Mouse (Mus musculus) cerebellum, adult (tissue): ENCODE data around the gene Tbx21.

Source experiments
- ATAC-seq: cut with Nextera tagmentation; 2 replicates; pipeline ENCODE4 v1.9.2; 2017; ENCODE audit warnings: mild to moderate bottlenecking, moderate library complexity, mixed read lengths; ENCODE audit not compliant: insufficient number of reproducible peaks, low FRiP score, low TSS enrichment

Tbx21 gene

DNA sequence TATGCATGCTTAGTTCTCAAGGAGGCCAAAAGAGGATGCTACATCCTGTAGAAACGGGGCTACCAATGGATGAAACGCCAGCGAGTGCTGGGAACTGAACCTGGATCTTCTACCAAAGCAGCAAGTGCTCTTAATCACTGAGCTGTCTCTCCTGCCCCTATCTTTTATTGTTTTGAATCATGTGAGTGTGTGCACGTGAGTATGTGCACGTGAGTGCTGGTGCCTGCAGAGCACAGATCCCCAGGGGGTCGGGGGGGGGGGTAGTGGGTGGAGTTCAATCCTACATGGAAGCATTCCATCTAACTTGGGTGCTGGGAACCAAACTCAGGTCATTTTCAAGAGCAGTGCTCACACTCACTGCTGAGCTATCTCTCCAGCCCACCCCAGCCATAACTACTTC lies 28.8 kb downstream of the Tbx21 start:
- no peak for ATAC-seq

DNA sequence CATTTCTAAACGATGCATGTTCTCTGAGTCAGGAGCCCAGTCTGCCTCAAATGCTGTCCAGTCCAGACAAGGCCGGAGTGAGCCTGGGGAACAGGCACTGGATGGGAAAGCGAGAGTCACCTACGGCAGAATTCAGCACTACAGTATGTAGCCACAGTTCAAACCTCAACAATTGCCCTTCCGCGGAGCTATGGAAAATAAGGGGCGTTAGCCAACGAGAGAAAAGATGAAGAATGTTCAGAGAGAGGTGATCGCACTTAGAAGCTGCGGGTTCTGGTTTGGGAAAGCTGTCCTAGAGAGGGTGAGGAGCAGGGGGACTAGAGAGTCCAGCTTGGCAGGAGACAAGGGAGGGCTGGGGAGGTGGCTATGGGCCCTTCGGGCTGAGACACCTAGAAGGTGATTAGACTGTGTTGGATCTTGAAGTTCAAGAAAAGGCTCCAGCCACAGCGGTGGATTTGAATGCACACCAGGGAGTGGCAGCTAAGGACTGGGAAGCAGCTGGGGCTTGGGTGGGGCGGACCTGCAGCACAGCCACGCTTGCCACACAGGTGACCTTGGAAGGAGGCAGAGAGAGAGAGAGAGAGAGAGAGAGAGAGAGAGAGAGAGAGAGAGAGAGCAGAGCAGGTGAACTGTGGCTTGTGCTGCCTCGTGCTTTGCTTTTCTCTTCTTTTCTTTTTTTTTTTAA lies 30.2 kb downstream of the Tbx21 start:
- no peak for ATAC-seq

DNA sequence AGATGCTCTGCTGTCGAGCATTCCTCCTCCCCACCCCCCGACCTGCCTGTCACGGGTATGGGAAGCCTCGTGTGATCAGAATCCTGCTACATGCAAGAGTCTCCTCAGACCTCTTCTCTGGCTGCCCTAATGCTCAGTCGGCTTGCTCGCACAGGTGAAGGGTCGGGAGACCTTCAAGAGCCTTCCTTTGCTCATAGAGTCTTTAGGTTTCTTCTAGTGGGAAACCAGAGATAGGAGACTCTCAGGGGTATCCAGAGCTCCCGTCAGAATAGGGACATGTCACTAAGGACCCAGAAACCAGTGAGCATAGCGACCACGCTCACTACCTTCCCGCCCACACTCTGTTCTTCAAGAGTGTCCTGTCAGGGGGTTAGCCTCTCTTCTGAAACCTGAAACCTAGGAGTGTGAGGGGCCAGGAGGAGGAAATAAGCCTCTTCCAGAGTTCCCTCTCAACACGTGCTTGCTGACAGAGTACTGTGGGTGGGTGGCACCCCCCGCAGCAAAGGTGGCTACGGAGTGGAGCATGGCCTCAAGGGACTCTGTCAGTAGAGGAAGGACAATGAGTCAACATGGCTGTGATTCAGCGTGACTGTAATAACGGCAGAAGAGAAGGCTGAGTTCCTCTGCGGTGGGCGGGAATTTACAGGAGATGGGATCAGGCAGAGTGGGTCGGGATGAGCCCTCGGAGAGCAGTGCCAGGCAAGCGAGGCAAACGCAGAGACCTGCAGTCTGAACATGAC lies 31.6 kb downstream of the Tbx21 start:
- no peak for ATAC-seq

DNA sequence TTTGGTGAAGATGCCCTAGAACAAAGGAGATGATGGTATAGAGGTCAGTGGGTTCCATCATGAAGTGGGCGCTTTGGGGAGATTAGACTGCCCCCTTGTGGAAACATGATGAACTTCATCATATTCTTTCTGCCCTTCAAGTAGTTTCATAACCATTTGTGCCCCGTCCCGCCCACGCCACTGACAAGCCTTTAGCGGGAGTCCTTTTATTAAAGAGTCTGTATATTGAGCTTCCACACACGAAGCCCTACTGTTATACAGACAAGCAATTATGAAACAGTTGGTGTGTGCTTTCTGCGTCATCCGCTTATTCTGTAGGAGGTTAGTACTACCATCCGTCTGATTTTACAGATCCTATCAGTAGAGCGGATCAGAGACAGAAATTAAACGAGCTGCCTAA lies 32.2 kb downstream of the Tbx21 start:
- ATAC-seq: no peak; the same call in 1 of the 2 replicates

DNA sequence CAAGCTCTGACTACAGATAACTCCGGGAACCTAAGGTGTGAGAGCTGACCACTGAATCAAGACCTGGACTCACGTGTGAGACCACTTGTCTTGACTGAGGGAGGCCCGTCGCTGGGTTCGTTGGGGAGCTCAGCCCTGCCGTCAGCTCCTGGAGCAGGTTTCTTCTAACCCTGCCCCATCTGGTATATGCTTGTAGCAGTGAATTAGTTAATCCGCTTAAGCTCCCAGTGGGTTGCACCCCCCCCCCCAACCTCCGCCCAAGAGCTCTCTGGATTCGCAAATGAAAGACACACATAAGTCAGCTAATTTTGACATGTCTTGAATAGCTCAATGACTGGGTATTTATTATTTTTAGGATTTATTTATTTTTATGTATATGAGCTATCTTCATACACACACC lies 34.8 kb downstream of the Tbx21 start:
- no peak for ATAC-seq

DNA sequence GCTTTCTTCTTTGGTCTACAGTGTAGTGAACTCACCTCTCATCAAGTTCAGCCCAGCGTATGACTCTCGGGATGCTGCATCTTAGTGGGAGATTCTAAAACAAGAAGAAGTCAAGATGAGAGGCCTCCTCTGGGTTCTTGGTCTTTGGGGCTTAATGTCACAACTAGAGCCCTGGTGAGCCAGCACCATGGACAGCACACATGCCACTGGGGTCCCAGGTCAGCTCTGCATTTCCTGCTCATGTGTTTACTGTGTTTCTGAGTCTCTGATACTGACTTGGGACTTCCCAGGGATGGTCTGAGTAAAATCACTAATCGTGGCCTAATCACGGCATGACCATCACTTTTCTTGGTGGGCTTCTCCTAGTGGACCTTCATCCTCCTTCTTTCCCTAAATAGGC lies 36.4 kb downstream of the Tbx21 start:
- no peak for ATAC-seq

DNA sequence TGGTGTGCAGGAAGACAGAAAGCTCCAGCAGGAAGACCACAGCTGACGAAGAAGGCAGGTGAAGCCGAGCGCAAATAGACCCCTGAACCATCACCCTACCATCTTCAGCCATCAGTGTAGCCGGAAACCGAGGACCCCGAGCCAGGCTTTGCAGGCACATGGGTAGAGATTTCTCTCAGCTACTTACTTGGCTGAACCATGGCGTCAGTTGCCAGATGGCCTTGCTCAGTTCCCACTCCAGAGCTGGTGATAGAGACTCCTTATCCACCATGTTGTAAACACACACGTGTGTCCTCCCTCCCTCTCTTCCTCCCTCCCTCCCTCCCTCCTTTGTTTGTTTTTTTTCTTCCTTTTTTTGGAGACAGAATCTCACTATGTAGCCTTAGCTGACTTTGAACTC lies 40.9 kb downstream of the Tbx21 start:
- no peak for ATAC-seq

DNA sequence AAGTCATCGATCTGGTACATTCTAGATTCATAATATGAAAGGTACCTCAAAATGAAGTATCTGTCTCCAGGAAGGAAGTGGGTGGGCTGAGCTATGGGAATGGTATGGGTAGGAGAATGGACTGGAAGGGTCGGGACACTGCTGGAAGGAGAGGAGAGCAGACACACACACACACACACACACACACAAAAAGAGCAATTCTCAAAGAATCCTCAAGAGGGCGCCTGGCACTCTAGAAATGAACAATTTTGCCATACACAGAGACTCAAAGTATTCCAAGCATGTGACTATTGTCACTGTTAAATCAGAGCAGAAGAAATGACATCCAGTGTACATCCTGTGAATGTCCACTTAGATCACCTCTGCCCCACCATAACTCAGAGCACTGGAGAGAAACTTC lies 42.6 kb downstream of the Tbx21 start:
- no peak; the same call in 1 of the 2 replicates for ATAC-seq

DNA sequence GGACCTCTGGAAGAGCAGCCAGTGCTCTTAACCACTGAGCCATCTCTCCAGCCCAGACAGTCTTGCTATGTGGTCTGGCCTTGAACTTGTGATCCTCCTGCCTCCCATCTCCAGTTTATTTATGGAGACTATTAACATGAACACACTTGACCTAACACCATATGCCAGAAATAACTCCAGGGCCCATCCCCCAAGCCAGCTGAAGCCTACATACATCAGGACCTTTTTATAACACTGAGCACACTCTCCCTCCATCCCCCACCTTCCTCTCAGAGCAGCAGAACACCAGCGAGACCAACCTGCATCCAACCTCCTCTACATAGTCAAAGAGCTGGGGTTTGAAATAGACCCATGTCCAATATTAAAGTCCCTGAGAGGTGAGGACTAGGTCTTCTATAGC lies 44.0 kb downstream of the Tbx21 start:
- ATAC-seq: no peak

DNA sequence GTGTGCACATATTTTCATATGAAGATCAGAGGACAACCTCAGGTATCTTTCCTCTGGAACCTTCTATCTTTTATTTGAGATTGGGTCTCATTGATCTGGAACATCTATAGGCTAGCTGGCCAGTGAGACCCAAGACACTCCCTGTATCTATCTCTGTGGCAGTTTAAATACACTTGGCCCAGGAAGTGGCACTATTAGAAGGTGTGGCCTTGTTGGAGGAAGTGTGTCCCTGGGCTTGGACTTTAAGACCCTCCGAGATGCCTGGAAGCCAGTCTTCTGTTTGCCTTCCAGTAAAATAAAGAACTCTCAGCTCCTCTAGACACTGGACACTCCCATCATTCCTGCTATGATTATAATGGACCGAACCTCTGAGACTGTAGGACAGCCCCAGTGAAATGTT lies 45.4 kb downstream of the Tbx21 start:
- ATAC-seq: no peak

DNA sequence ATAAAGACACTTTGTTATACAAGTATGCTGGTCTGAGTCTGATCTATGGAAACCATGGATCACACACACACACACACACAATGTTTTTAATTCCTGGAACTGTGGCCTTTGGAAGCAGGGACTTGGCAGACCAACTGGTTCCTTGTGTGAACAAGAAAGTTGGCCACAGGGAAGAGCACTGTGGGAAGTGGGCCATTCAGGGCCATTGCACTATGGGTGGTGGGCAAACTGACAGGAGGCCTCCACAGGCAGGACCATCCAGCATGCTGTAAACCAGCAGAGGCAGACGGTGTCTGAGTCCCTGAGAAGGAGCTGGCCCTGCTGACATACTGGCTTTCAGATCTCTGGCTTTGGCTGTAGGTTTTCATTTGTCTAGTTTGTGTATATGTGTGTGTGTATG lies 45.8 kb downstream of the Tbx21 start:
- no peak for ATAC-seq

DNA sequence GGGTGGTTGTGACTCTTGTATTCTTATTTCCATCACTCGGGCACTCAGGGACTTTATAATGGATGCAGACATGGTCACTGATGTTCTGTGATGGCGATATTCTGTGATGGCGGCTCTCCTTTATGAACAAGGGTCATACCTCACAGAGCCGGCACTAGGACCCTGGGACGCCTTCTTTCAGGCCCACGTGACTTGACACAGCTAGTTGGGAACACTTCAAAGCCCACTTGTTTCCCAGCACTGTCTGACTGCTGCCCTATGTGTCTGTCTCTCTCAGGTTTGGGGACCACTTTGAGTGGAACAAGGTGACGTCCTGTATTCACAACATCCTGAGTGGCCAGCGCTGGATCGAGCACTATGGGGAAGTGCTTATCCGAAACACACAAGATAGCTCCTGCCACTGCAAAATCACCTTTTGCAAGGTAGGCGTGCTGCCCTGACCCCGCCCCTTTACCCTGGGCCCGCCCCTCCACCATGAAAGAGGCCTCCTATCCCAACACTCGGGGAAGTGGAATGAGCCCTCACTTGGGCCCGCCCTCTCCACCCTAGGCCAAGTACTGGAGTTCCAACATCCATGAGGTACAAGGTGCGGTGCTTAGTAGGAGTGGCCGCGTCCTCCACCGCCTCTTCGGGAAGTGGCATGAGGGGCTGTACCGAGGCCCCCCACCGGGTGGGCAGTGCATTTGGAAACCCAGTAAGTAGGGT lies 48.3 kb downstream of the Tbx21 start:
- ATAC-seq: no peak

DNA sequence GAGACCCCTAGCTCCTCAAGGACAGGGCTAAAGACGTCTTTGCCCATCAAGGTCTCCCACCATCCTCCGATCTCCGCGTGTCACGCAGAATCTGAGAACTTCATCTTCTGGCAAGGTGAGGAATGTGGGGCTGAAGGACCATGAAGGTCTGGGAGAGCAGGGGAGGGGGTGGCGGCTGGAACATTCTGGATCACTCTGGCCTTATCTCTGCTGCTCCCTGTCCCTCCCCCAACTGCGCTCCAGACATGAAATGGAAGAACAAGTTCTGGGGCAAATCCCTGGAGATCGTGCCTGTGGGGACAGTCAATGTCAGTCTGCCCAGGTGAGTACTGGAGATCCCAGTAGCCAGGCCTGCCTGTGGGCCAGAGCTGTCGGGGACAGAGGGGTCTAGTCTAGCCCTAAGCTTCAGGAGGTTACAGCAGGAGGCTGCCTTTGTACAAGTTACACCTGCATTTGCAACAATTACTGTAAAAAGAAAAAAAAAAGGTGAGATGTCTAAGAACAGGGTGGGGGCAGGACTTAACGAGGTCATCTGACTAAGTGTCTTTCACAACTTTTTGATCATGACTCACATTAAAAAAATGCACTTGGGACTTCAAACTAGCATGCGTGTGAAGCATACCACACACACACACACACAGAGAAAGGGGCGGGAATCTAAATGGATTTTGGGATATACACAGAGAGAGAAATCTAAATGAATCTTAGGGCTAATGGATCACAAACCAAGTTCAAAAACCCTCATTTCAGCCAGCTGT lies 49.4 kb downstream of the Tbx21 start:
- ATAC-seq: no peak

DNA sequence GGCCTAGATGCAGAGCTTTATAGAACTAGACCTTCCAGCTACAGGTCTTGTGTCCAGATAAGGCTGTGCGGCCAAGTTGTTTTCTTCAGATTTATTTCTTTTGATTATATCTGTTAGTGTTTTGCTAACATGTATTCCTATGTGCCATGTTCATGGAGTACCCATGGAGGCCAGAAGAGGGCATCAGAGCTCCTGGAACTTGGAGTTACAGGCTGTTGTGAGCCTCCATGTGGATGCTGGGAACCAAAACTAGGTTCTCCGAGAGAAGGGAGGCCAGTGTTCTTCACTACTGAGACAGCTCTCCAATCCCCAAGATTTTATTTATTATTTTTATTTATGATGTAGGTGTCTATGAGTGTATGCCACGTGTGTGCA lies 51.2 kb downstream of the Tbx21 start:
- ATAC-seq: no peak

DNA sequence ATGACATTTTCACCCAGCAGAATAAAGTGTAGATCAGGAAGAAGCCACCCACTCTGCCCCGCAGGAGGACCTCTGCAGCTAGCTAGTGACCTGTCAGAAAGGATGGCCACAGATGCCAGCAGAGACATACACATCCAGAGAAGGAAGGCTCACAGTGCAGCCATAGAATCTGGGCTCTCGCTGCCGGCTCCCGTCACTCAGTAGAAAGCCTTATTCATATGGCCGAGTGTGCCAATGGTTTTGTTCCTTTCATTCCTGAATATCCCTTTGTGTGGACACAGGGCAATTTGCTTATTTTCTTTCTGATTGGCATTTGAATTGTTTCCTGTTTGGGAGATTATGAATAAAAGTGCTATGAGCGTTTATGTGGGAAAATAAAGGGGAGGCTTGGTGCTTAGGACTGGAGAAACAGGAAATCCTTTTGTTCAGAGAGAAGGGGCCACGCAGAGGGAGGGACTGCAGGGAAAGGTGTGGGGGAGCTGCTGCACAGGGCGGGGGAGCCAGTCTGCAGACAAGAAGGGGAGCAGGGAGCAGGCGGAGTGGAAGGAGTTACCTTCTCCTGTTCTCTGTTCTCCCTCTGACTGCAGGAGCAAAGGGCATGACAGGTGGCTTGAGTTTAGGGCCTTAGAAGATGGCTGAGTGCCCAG lies 51.7 kb downstream of the Tbx21 start:
- no peak for ATAC-seq

DNA sequence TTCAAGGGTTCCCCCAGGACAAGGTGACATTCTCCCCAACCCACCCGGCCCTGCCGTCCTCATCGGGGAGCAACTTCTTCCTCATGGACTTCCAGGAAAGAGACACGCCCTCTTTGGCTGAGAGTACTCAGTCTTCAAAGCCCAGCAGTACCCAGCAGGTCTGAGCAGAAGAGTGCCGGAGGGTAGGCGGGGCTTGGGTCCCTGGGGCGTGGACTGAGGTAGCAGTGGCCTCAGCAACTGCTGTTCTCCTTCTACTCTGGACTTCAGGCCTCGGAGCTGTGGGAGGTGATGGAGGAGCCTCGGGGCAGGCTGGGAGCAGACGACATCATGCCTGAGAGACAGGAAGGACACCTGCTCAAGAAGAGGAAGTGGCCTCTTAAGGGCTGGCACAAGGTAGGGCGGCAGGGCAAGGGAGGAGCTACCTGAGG lies 62.9 kb downstream of the Tbx21 start:
- ATAC-seq: no peak

DNA sequence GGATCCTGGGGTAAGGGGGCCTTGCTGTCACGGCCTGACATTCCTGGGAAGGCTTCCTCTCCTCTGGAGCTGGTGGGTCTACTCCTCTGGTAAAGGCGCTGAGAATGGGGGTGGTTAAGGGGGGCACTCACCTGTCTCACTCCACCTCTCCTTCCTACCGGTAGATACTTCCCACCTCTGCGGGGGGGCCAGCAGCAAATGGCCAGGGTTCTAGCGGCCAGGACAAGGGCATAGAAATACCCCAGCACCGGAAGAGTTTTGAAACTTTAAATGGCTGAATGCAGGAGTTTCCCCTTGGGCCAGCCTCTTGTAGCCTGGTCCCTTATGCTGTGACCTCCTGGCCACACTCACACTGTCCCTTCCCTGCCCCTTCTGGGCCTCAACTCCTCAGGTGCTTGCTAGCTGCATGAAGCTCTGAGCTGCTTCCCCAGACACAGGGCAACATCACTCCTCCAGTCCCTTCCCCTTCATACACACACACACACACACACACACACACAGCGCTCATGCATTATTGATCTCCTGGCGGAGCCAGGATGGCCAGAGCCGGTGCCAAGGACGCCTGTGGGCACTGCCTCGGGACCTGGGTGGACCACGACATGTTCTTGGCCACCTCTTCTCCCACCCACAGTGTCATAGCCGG lies 64.1 kb downstream of the Tbx21 start:
- ATAC-seq: no peak

DNA sequence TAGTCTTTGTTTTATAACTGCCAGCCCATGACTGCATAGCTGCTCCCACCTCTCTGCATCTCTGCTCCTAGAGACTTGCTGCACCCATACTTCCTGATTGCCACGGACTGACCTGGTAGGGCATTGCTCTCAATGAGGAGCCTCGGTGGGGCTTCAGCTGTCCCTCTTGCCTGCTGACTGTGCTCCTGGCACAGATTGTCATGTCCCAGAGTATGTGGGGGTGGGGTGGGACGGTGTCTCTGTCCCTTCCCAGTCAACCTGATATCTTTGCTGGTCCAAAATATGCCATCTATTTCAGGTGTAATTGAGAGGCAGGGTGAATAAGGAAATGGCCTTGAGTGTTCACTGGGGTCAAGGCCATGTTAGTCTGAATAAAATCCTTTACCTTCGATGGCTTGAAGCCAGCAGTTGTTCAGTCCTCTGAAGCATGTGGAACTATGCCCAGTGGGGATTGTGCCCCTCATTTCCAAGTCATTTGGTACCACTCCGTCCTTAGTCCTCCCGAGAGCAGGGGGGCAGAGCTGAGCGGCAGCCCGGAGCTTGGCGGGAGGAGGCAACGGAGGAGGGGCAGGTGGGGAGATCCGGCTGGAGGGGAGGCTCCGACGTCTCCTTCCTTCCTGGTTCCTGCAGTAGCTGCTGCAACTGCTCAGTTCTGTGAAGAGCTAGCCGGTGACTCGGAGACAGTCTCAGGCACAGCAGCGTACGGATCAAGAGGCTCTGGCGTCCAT lies 64.8 kb downstream of the Tbx21 start, which contains the start of gene Osbpl7:
TSS of gene Osbpl7 (plus strand) at position 413 of the 728 bp plus-strand sequence.
- peak; percentile 73 for ATAC-seq

DNA sequence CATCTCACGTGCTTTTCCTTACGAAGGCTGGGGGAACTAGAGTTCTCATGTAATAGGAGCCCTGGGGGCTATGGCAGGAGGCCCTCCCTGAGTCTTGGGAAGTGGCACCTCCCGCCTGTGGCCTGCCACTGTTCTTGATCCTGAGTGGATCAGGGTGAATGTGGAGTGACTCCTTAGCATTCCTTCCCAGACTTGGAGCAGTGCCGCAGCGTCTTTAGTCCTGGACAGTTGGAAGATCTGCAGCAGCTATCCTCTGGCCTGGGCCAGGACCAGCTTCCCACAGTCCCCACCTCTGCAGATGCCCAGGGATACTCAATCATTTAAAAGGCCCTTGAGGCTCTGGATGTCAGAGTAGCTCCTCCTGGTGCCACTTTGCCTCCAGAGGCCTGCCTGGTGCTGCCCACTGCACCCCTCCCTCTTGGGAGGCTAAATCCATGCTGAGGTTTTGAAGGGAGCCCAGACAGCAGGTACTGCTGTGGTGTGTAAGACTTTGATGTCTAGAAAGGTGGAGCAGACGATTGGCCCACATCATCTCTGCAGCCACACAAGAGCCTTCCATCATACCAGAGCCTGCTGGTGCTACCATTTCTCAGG lies 65.5 kb downstream of the Tbx21 start:
- ATAC-seq: no peak
